Mouse (Mus musculus): ENCODE results near the gene Ror2.

- TF ChIP-seq CTCF (IDR thresholded peaks at IDR 0.05; ENCODE audit: borderline replicate concordance, control insufficient read depth, extremely low read depth, insufficient read depth, low read length, poor library complexity) (no peak), POLR2A (IDR thresholded peaks at IDR 0.05; ENCODE audit: control insufficient read depth, extremely low read depth, insufficient read depth, low read length, poor library complexity) (no peak)
These were observed 60.0 kb downstream of the Ror2 start for GRCm38 (mm10) chr13:53225925-53226324.

All from thymus, adult 2 months (tissue).